Mouse (Mus musculus): ENCODE measurements around the gene Trim75.

Trim75 gene

DNA sequence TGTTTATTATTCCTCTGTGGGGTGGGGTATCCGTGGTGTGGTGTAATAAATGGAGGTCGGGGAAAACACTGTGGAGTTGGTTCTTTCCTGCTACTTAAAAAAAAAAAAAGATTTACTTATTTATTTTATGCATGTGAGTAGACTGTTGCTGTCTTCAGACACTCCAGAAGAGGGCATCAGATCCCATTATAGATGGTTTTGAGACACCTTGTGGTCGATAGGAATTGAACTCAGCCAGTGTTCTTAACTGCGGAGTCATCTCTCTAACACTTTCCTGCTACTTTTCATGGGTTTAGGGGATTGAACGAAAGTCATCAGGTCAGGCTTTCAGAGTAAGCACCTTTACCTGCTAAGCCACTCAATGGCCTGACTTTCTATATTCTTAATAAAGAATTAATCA is 42.8 kb downstream of the Trim75 start:
- DNase-seq (ENCODE audit: low spot score): no peak

DNA sequence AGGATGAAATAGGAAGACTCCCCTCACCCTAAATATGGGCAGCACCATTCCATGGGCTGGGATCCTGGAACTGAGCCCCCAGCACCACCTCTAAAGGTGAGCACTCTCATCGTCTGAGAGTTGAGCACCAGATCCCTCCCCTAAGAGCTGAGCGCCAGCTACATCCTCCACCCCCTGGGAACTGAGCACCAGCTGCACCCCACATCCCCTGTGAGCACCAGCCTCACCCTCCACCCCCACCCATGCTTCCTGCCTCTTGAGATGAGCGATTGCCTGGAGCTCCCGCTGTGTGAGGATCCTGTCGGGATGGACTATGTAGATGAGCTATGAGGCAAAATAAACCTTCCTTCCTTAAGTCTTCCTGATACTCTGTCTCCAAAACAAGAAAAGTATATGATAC is 44.7 kb downstream of the Trim75 start:
- no peak for DNase-seq (ENCODE audit: low spot score)

DNA sequence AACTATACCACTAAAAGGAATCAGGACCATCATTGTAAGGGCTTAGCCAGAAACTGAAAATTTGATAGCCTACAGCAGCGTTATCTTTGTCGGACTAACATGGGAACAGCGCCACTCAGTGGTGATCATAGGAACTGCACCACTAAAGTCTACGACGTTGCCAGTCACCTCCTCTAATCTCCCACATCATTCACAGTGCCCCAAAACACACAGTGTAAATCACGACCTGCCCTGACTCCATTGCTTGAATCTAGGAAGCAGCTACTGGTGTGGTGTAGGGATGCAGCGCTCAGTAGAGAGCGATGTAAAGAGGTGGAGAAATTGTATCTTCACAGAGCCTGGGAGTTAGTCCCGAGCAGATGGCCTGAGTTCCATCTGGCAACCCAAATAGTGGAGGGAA is 46.1 kb downstream of the Trim75 start:
- DNase-seq (ENCODE audit: low spot score): peak; percentile 87

DNA sequence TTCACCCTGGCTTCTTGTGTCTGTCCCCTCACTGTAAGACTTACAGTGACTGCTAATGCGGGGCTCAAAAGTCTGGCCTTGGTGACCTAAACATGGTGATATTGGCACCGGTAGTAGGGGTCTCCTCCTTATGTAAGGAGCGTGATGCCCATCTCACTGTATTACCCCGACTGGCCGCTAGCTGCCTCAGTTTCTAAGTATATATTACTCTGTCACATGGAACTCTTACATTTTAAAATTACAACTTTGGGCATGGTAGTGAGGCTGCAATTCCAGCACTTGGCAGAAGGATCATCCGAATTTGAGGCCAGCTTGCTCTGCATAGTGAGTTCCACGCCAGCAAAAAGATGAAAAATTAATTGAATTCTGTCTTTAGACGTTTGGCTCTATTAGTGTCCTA is 46.6 kb downstream of the Trim75 start:
- DNase-seq (ENCODE audit: low spot score): no peak

DNA sequence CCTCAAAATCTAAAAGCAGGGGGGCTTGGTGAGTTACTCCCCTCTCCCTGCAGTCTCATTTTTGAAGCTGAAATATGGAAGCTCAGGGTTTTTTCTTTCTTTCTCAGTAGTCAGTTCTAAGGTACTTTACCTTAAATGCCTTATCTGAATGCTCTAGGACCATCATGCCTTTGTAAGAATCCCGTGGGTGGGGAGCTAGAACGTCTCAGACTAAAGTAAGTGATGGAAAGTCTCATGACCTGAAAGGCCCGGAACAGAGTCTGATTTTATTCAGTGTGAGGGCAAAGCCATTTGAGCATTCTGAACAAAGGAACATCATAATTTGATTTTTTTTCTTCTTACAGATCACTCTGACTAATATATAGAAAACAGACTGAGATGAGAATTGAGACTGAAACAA is 52.6 kb downstream of the Trim75 start:
- no peak for DNase-seq (ENCODE audit: low spot score)
